Mouse (Mus musculus) MEL-GATA-1-ER (cell line): ENCODE results near the gene Cbfa2t3.

Experiments
- DNase-seq: peaks from one replicate; pipeline ENCODE4 v3.0.0-alpha.2; 2012; ENCODE audit warnings: low read depth; ENCODE audit errors: extremely low read depth

Gene Cbfa2t3

DNA sequence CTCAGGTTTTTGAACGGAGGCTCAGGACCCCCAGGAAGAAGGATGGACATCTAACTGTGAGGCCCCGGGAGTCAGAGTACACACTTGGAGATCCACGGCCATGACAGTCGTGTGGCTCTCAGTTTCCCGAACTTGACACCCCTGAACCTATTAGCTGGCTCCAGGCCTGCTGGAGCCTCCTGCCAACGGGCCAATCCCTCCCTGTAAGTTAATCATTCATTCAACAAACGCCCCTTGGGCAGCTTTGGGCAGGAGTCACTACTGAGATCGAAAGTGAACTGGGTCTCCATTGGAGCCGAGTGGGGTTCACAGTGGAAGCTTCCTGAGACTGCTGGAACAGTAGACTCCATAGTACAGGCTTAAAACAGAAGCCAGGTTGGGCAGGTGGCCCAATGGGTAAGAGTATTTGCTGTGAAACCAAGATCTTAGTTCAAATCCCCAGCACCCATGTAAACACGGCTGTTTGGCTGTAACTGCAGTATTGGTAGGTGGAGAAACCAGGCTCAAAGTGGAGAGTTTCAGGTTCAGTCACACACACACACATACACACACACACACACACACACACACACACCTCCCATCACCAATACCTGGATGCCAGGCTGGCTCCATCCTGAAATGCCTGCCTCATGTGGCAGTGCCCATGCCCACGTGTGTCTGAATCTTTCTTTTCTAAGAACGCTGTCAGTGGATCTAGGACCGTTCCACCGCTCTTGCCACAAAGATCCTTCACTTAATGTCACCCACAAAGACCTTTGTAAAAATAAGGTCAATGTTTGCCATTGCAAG lies 20.0 kb upstream of the Cbfa2t3 start:
- DNase-seq: no peak

DNA sequence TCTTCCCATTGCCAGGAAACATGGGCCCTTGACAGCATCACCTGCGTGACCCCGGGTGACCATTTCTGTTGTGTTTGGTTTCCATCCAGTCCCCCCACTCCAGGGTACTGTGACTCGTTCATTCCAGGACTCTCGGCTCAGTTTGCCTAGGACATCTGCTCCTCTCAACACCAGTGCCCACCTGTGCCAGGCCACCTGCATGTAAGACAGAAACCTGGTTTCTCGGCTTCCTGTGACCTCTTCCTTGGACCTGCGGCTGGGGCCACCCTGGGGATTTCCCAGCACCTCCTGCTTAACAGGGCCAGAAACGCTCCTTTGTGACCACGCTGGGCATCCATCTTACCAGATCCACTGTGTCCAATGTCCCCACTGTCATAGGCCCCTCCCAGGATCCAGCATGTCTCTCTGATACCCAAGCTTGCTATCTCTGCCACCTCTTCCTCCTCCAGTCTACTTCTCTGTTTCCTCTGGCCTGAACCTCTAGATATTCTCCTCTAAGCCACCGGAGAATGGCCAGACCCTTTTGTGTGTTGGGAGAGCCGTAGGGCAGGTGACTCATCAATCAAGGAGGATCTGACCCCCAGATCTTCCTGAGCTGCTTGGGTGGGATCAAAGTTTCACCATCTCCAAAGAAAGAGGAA lies 19.1 kb upstream of the Cbfa2t3 start:
- peak; percentile 87 for DNase-seq

DNA sequence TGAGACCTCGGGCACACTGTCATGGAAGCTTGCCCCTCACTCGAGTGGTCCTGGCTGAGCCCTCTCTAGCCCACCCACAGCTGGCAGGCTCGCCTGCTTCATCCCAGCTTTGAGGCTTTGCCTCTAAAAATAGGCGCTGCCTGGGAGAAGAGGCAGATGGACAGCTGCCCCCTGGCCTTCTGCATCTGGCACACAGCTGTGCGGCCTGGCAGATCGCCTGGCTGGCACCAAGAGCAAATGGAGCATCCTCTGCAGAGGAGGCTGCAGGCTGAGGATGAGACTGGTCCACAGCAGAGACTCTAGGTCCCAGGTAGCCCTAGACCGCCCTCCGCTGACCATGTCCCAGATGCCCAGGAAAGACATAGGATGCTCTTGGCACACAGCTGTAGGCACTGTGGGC lies 17.7 kb upstream of the Cbfa2t3 start:
- DNase-seq: no peak

DNA sequence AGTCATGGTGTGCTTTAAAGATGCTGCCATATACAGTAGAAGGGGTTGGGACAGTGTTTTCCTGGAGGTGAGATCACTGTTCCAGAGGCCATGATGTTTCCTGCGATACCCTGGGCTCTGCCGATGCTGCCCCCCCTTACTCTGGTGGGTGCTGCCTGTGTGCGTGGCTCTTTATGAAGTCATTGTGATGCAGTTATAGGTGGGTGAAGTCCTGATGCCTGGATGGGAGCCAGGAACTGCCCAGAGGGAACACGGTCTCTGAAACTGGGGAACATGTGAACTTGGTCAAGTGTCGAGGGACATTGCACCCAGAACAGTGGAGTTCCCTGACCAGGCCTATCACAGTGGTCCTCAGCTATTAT lies 14.2 kb upstream of the Cbfa2t3 start:
- no peak for DNase-seq

DNA sequence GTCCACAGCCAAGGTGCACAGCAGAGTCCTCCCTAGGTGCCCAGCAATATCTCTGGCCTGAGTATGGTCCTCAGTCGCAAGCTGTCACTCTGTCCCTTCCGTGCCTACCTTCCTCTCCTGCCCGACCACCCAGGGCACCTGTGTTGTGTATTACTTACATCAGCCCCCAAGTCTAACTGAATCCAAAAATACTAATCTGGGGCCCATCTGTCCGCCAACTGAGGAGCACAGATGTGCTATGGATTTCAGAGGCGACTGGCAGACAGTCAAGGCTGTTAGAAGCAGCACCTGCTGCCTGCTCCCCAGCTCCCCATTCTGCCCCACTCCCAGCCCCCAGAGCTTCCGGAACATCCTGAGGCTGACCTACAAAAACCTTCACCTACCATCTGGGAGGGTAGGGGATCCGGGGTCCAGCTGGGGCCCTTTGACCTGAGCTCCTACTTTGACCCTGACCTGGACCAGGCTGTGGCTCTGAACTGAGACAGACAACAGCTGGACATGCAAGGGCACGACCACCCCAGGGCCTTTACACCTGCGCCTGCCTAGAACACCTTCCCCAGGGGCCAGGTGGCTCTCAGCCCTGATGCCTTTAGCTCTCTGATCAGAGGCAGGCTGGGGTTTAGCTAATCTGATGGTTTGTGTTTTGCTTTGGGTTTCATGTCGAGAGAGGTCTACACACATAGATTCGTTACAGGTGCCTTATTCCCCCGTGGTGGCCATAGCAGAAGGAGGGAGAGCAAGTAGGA lies 13.7 kb upstream of the Cbfa2t3 start:
- DNase-seq: no peak

DNA sequence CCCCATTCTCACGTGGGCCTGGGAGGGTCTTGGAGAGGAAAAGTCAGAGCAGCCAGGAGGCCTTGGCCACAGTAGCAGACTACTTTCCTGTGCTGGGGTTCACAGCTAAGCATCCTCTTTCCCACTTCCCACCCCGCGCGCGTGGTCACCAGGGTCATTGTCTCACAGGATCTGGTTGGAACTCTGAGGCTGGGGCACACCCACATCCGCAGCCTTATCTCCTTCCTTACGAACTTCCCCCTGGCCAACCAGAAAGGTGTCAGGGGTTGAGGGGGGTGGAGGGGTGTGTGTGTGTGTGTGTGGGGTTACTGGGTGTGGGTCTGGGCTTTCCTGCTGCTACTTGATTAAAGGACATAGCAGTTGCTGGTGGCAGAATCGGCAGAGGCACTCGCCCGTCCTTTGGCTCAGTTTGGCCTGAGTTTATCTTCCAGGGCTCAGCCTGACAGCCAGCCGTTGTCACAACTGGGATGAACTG lies 13.0 kb upstream of the Cbfa2t3 start:
- peak; percentile 98 for DNase-seq

DNA sequence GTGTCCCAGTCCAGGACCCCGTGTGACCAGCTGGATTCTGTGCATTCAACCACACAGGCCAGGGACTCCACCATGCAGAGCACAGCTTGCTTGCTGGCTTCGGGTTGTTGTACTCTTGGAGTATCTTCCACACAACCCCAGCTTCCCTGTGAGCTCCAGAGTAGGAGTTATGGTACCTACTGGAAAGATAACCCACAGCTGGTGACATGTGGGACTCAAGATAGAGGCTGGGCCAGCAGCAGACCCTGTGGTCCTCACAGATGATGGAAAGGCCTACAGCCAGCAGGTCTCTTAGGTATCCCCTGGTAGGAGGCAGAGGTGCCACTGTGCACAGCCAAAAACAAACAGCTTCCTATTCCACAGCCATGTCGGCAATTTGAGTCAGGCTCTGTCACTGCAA lies 12.6 kb upstream of the Cbfa2t3 start:
- no peak for DNase-seq

DNA sequence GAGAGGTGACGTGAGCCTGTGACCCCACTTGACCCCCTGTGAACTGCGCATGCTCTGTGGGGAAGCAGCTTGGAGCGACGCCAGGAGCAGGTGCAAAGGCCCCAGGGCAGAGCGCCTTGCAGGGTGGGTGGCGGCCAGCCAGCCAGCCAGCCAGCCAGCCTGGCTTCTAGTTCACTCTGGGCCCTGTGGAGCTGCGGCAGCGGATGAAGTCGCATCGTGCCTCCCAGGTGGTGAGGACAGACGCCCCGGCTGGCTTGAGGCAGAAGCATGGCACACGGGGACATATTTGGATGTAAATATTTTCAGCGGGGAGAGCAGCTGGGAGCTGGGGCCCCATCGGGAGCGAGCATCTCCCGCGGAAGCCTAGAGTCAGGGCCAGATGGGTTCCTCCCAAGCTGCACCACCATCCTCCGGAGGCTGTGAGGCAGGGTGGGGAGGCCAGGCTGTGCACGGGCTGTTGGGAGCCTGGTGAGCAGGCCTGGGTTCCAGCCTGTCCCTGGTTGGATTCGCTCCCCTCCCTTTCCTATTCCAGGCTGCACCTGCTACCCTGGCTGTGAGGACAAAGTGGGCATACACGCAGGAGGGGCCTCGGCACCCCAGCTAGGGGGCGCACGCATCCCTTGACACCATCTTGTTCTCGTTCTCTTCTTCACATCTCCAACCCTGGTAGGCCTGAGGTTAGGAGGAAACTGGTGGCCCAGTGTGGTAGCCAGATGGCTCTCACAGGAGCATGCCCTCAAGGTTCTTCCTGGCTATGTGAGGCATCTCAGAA lies 10.6 kb upstream of the Cbfa2t3 start:
- no peak for DNase-seq

DNA sequence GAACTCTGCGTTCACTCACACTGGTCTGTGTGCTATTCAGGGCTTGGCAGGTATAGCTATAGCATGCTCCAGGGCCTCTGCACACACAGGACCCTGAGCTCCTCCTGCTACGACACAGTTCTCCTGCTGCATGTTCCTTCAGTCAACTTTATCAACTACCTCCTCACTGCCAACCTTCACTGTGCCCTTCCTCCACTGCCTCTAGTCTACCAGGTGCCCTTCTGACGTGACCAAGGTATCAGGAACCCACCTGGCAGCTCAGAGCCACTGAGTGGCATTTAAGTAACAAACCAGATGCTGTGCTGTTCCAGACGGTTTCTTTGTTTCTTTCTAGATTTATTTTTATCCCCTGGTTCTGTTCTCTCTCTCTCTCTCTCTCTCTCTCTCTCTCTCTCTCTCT lies 8.3 kb upstream of the Cbfa2t3 start:
- no peak for DNase-seq

DNA sequence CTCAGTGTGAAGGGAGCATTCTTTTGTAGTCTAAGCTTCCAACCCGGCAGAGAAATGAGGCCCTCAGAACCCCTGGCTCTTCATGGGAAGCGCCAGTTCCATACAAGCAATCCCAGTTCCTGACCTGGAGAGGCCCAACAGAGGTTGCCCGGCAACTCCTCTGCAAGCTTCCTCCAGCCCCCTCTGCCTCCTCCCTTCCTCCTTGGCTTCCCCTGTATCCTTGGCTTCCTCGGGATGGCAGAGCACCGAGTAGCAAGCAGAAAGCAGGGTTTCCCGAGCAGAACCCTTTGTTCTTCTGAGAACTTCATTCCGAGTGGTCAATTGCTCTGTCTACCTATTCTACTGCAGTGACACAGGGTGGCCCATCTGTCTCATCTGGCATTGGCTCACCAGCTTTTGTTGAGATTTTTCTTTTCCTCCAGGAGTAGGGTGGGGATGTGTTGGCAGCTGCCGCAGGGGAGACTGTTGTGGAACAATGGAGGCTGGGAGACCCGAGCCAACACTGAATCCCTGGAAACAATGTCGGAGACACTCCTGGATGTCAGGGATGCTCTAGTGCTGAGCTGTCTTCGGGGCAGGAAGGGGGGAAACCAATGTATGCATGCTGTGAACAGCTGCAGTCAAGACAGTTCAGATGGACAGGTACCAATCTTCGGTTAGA lies 7.1 kb upstream of the Cbfa2t3 start:
- DNase-seq: no peak

DNA sequence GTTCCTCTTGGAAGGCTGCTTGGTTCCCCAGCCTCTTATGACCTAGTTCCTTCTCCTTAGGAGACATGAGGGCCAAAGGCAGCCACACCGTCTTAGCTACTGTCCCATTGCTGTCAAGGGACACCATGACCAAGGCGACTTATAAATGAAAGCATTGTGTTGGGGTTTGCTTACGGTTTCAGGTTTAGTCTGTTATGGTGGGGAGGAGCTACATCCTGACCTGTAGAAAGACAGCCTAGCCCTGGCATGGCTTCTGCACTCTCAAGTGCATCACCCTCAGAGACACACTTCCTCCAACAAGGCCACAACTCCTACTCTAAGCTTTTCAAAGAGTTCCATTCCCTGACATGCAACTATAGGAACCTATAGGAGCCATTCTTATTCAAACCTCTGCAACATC lies 5.7 kb upstream of the Cbfa2t3 start:
- no peak for DNase-seq

DNA sequence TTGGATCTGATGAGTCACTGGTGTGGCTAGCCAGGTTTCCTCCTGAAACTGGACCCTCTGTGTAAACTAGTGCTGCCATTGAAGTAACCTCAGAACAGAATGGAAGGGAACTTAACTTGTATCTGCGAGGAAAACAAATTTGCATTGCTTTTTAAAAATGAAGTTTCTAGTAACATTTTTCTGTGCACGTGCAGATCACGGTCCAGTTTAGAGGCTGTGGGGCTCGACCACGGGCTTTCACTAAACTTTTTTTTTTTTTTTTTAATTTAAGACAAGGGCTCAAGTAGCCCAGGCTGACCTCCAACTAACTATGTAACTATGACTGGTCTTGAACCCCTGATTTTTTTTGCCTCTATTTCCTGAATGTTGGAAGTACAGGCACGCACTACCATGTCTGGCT lies 4.0 kb upstream of the Cbfa2t3 start:
- no peak for DNase-seq

DNA sequence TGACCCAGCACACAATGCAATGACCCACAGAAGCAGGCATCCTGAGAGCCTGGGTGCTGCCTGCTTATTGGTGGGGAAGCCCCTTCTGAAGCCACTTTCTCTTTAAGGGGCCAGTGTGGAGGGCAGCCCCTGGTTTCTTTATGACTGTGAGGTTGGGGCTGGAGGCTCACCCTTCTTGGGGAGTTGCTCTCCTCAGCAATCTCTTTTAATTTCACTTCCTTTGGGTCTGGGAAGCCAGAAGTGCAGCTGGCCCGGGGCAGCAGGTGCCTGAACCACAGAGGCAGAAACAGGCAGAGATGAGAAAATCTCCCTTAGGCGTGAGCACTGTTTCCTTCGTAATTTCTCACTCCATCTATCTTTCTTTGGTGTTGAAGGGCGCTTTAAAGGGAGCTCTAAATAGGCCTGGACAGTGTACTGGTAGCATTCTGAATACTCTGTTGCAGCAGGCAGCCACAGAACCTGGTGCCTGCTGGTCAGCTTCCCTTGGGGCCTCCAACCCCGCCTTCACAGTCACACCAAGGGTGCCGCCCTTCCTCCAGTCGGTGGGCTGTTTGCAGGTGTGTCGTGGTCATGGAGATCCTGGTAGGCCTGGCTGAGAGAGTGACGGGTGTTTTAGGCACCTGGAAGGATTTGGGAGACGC lies 3.5 kb upstream of the Cbfa2t3 start:
- DNase-seq: no peak

DNA sequence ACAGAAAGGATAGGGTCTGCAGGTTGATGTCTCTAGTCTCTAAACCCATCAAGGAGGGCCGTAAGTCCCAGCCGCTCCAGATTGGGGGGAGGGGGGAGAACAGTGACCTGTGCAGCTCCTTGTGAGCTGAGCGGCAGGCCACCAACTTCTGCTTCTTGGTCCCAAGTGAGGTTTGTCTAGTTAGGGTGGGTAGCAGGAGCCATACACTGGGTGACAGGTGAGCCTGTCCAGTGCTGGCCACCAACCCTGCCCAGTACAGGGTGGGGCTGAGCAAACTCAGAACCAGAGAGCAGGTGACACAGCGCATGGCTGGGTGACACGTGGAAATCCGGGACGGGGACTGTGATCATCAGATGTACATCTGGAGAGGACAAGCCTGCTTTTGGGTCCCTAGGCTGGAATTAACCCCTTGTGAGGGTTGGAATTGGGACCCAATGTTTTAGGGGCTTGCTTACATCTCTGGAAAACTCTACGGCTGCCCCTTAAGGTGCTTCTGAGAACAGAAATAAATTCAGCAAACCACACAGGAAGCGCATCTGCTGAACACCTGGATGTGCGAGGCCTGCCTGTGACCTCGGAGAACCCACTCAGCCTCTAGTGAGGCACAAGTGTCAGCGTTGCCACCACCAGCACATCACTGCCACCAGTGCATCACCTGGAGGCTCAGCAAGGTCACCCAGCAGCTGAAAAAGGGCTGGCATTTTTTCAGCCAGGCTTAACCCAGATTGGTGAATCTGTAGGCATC lies 2.7 kb upstream of the Cbfa2t3 start:
- no peak for DNase-seq

DNA sequence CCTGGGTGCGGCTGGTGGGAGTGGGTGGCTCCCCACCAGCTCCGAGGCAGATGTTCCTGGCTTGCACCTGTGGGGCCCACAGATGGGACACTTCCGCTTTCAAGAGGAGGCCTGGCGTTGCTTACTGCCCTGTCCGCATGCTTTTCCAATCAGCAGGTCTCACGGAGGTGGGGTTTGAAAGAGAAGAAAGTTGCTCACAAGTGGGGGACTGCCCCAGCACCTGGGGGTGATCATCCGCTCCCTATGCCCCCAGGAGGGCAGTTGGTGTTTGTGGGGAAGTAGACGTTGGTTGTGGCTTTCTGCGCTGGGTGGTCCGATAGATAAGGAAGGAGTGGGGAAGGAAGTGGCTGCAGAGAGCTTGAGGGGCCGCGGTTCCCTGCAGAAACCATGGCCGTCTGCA lies 1.7 kb upstream of the Cbfa2t3 start:
- peak; percentile 100 for DNase-seq

DNA sequence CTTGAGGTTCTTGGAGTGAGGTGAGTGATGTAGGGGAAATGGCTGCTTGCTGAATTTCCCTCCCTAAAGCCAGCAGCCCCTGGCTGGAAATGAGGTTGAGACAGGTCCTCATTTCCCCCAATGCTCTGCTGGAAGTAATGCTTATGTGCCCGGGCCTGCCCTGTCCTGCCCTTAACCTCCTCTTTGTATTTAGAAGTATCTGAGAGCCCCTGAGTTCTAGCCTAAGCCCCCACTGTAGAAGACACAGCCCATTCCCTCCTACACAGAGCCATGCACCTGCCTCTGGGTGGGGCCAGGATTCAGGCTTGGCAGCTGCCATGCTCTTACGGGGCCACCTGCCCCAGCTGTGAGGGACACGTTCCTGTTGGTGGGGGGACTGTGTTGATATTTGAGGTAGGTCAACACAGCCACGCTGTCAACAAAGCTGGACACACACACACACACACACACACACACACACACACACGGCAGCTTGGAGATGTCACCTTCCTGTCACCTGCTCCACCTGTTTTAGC lies 598 bp downstream of the Cbfa2t3 start:
- DNase-seq: no peak

DNA sequence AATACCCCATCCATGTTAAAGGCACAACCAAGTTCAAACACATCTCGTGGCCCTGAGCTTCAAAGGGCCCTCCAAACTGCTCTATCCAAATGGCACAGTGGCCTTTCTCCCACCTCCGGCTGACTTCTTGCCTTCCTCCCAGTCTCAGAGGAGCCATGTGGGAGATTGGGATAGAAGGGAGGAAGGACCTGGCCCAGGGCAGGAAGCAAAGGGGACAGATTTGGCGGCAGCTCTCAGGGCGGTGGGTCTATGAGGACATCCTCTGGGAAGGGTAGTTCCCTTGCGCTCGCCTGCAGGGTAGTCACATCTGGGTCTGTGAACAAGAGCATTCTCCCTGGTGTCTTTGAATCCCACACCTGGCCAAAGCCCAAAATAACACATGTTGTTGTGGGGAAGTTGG lies 1.3 kb downstream of the Cbfa2t3 start:
- no peak for DNase-seq

DNA sequence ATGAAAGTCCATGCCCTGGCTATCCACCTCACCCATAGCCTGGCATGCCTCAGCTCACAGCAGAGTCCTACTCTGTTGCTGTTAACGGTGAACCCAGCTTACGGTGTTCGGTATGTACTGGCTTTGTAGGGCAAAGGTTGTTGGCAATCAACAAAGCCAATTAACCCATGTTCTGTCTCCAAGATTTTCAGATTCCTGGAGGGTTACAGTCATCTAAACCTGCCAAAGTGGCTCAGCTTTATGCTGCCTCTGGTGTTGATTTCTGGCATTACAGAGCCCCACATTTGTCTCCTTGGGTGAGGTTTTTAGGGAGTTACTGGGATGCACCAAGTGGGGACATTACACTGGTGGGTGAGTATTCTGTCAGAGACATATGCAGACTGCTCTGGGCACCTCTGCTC lies 1.7 kb downstream of the Cbfa2t3 start:
- no peak for DNase-seq

DNA sequence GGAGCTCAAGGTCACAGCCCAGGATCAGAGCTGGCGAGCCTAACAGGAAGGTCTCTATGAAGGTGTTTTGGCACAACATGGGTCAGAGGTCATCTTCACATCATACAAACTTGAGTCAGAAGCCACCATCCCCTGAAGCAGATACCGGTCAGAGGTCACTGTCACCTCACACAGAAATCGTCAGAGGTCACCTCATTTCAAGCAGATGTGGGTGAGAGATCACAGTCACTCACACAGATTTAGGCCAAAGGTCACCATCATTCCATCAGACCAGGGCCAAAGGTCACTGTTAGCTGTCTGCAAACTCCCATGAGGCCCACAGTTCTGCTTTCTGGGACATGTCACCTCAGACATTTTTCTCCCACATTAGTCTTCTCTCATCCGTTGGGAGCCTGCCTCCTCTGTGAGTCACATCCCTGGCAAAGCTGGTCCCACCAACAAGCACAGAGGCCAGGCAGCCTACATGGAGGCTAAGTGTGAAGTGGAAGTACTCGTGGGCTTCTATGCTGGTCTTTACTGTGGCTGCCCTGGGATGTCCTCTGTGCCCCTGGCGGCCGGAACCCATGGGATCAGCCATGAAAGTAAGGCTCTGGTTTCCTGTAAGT lies 3.4 kb downstream of the Cbfa2t3 start:
- DNase-seq: no peak
